16 mouse cellular contexts compared by ENCODE assay signal in genomic region chrX:49124774-49125429, GRCm38 (mm10).
DNase-seq lines count a peak whose midpoint lies in the region; ATAC-seq and TF ChIP-seq lines count a peak whose summit lies in the region.
"Had no signal": no experiment of that assay in that cellular context is flagged by ENCODE, and none has a peak within 500 bp of the region (broad histone marks: within the 10 kb centered on the region; RNA-seq: fewer than 3 reads in every experiment).

No protein-coding gene starts in this region.

- no peak overlapping the region for H3K9ac ChIP-seq in forebrain, postnatal 0 days
- H3K9ac ChIP-seq in midbrain, embryonic 14.5 days (replicated peaks; ENCODE audit: low read length): no peak overlapping the region
- H3K9ac ChIP-seq: embryonic facial prominence, embryonic 12.5 days; kidney, embryonic 15.5 days; limb, embryonic 15.5 days; lung, embryonic 15.5 days; neural tube, embryonic 13.5 days had no signal

- no peaks in the 10 kb centered on the region for H3K27me3 ChIP-seq in embryonic facial prominence, embryonic 10.5 days (replicated peaks; ENCODE audit: low read depth, poor library complexity, severe bottlenecking)
- no peaks in the 10 kb centered on the region for H3K27me3 ChIP-seq in forebrain, postnatal 0 days (ENCODE audit: insufficient read depth, low read length)
- H3K27me3 ChIP-seq in midbrain, embryonic 14.5 days (ENCODE audit: control insufficient read depth, insufficient read depth, low read length): no peaks in the 10 kb centered on the region
- no peaks in the 10 kb centered on the region for H3K27me3 ChIP-seq in thymus, adult 2 months (ENCODE audit: control insufficient read depth, insufficient read depth, low read length)
- H3K27me3 ChIP-seq: embryonic facial prominence, embryonic 12.5 days; kidney, embryonic 15.5 days; limb, embryonic 15.5 days; lung, embryonic 15.5 days; neural tube, embryonic 13.5 days had no signal

- no peaks in the 10 kb centered on the region for H3K36me3 ChIP-seq in embryonic facial prominence, embryonic 10.5 days (replicated peaks)
- no peaks in the 10 kb centered on the region for H3K36me3 ChIP-seq in forebrain, postnatal 0 days (ENCODE audit: insufficient read depth)
- H3K36me3 ChIP-seq in midbrain, embryonic 14.5 days (ENCODE audit: control insufficient read depth, insufficient read depth, low read length): no peaks in the 10 kb centered on the region
- H3K36me3 ChIP-seq in thymus, adult 2 months (ENCODE audit: control insufficient read depth, insufficient read depth, low read length): no peaks in the 10 kb centered on the region
- H3K36me3 ChIP-seq: embryonic facial prominence, embryonic 12.5 days; kidney, embryonic 15.5 days; limb, embryonic 15.5 days; lung, embryonic 15.5 days; neural tube, embryonic 13.5 days had no signal

- H3K4me1 ChIP-seq in embryonic facial prominence, embryonic 10.5 days: no peaks in the 10 kb centered on the region
- H3K4me1 ChIP-seq in forebrain, postnatal 0 days (ENCODE audit: insufficient read depth): no peaks in the 10 kb centered on the region
- H3K4me1 ChIP-seq in midbrain, embryonic 14.5 days (ENCODE audit: control insufficient read depth, insufficient read depth, low read length): no peaks in the 10 kb centered on the region
- H3K4me1 ChIP-seq in thymus, adult 2 months (replicated peaks; ENCODE audit: control insufficient read depth, insufficient read depth, low read length): no peaks in the 10 kb centered on the region
- H3K4me1 ChIP-seq: embryonic facial prominence, embryonic 12.5 days; kidney, embryonic 15.5 days; limb, embryonic 15.5 days; lung, embryonic 15.5 days had no signal

- no peak overlapping the region for H3K4me2 ChIP-seq in forebrain, postnatal 0 days (ENCODE audit: low read depth)
- H3K4me2 ChIP-seq in midbrain, embryonic 14.5 days (ENCODE audit: low read length): no peak overlapping the region
- H3K4me2 ChIP-seq: embryonic facial prominence, embryonic 12.5 days; kidney, embryonic 15.5 days; limb, embryonic 15.5 days; lung, embryonic 15.5 days; neural tube, embryonic 13.5 days had no signal

- H3K9me3 ChIP-seq in embryonic facial prominence, embryonic 10.5 days: no peaks in the 10 kb centered on the region
- H3K9me3 ChIP-seq in forebrain, postnatal 0 days (ENCODE audit: low read length): no peaks in the 10 kb centered on the region
- H3K9me3 ChIP-seq in midbrain, embryonic 14.5 days (ENCODE audit: control insufficient read depth, low read length): no peaks in the 10 kb centered on the region
- H3K9me3 ChIP-seq: embryonic facial prominence, embryonic 12.5 days; kidney, embryonic 15.5 days; limb, embryonic 15.5 days; lung, embryonic 15.5 days; neural tube, embryonic 13.5 days had no signal

- no peak overlapping the region for H3K4me3 ChIP-seq in embryonic facial prominence, embryonic 10.5 days
- no peak overlapping the region for H3K4me3 ChIP-seq in forebrain, postnatal 0 days (ENCODE audit: low read depth, low read length)
- H3K4me3 ChIP-seq in midbrain, embryonic 14.5 days (replicated peaks; ENCODE audit: low read depth, low read length): no peak overlapping the region
- no peak overlapping the region for H3K4me3 ChIP-seq in thymus, adult 2 months (ENCODE audit: control insufficient read depth, insufficient read depth, low read length)
- H3K4me3 ChIP-seq: embryonic facial prominence, embryonic 12.5 days; kidney, embryonic 15.5 days; layer of hippocampus, adult 2 months; limb, embryonic 15.5 days; lung, embryonic 15.5 days; neural tube, embryonic 13.5 days had no signal

- no peak for TF ChIP-seq POLR2A in thymus, adult 2 months (IDR thresholded peaks at IDR 0.05; ENCODE audit: control insufficient read depth, extremely low read depth, insufficient read depth, low read length, poor library complexity)

- 41% methylated on average over 3 of the region's 3 CpGs for WGBS in embryonic facial prominence, embryonic 10.5 days
- WGBS in forebrain, postnatal 0 days: 33% methylated on average over 3 of the region's 3 CpGs
- WGBS in midbrain, embryonic 14.5 days: 31% methylated on average over 3 of the region's 3 CpGs
- WGBS in thymus, adult 2 months: 97% methylated on average over 3 of the region's 3 CpGs

- ATAC-seq in forebrain, postnatal 0 days: peak; percentile 71
- ATAC-seq in midbrain, embryonic 14.5 days (ENCODE audit: low FRiP score, low TSS enrichment): peak; percentile 50; the same call in 1 of the 2 replicates
- no peak for ATAC-seq in inflammation-experienced regulatory T-cells, adult 6 months

- TF ChIP-seq CTCF in forebrain, postnatal 0 days (IDR thresholded peaks at IDR 0.05; ENCODE audit: low read depth): no peak
- TF ChIP-seq CTCF in thymus, adult 2 months (IDR thresholded peaks at IDR 0.05; ENCODE audit: borderline replicate concordance, control insufficient read depth, extremely low read depth, insufficient read depth, low read length, poor library complexity): no peak

- no peak overlapping the region for H3K27ac ChIP-seq in embryonic facial prominence, embryonic 10.5 days (replicated peaks)
- H3K27ac ChIP-seq in forebrain, postnatal 0 days (ENCODE audit: low read depth, low read length): no peak overlapping the region
- no peak overlapping the region for H3K27ac ChIP-seq in midbrain, embryonic 14.5 days (replicated peaks; ENCODE audit: low read depth, low read length)
- H3K27ac ChIP-seq in thymus, adult 2 months (ENCODE audit: control insufficient read depth, insufficient read depth, low read length): no peak overlapping the region
- H3K27ac ChIP-seq: embryonic facial prominence, embryonic 12.5 days; kidney, embryonic 15.5 days; layer of hippocampus, adult 2 months; limb, embryonic 15.5 days; lung, embryonic 15.5 days; neural tube, embryonic 13.5 days had no signal

- peak; percentile 19 for DNase-seq in ZHBTc4 (ENCODE audit: low read depth, low spot score)
- peak; percentile 8 for DNase-seq in embryonic facial prominence, embryonic 10.5 days (ENCODE audit: low spot score)
- DNase-seq in forebrain, postnatal 0 days: peak; percentile 16
- peak; percentile 30 for DNase-seq in midbrain, embryonic 14.5 days
- no peak for DNase-seq in adrenal gland, postnatal 14 days
- DNase-seq in adrenal gland, adult 2 months: no peak
- no peak for DNase-seq in thymus, adult 2 months
- DNase-seq: cerebellum, adult 9-10 months; thymus, adult 18-20 months had no signal

Comparison
In these comparisons a context has a peak if more than half of its experiments do, and no peak if none do; other contexts are left out.
1. DNase-seq: peak in ZHBTc4 (single experiment), embryonic facial prominence, embryonic 10.5 days (single experiment), forebrain, postnatal 0 days (single experiment) and midbrain, embryonic 14.5 days (single experiment); none in adrenal gland, postnatal 14 days (single experiment), adrenal gland, adult 2 months (single experiment) and thymus, adult 2 months (single experiment).